Mouse (Mus musculus) spleen, adult 2 months (tissue): ENCODE measurements around the gene Fbxl5. TPM values are rescaled to one million over a fixed set of nuclear protein-coding genes. Genes with fewer than 3 reads are reported as not detected.
A peak's percentile ranks its signal among the peaks of the same experiment; 100 is the strongest.

Source experiments
- DNase-seq, 2 experiments: peaks; one replicate each; pipeline versions ENCODE4 v3.0.0 to v3.0.0-alpha.2; 2012 to 2021; ENCODE audit warnings: low spot score in 2 of 2, low read depth in 1 of 2
- H3K27ac ChIP-seq: fragments of 200-500 bp; 2 replicates; pipeline ENCODE4 v1.5.1; 2012; ENCODE audit warnings: low read length, inconsistent platforms; ENCODE audit not compliant: insufficient read depth
- H3K27me3 ChIP-seq: fragments of 200-500 bp; 2 replicates; pipeline ENCODE4 v1.6.1; 2012; ENCODE audit warnings: mild to moderate bottlenecking, moderate library complexity, low read length, inconsistent platforms; ENCODE audit not compliant: control insufficient read depth, insufficient read depth
- H3K36me3 ChIP-seq: fragments of 200-500 bp; 2 replicates; pipeline ENCODE4 v1.6.1; 2012; ENCODE audit warnings: mild to moderate bottlenecking, low read length, inconsistent platforms; ENCODE audit not compliant: control insufficient read depth, insufficient read depth
- H3K4me1 ChIP-seq: fragments of 200-500 bp; 2 replicates; pipeline ENCODE4 v1.6.1; 2011; ENCODE audit warnings: inconsistent platforms; ENCODE audit not compliant: control insufficient read depth, insufficient read depth, insufficient read length
- H3K4me3 ChIP-seq: fragments of 200-500 bp; 2 replicates; pipeline ENCODE4 v1.5.1; 2011; ENCODE audit warnings: mild to moderate bottlenecking, inconsistent platforms; ENCODE audit not compliant: insufficient read depth, insufficient read length; ENCODE audit errors: extremely low read depth
- CTCF ChIP-seq: fragments of 200-500 bp; IDR thresholded peaks from 2 replicates; pipeline ENCODE4 v1.5.1; 2011; ENCODE audit warnings: mild to moderate bottlenecking, inconsistent platforms; ENCODE audit not compliant: insufficient read depth, insufficient read length, insufficient replicate concordance; ENCODE audit errors: extremely low read depth
- POLR2A ChIP-seq: fragments of 200-500 bp; IDR thresholded peaks from 2 replicates; pipeline ENCODE4 v1.6.1; 2011; ENCODE audit warnings: low read depth, low read length, inconsistent platforms
- WGBS: fragments of 180-500 bp; shearing (Covaris S2); methylation state at CpG from one replicate; pipeline ENCODE4 v1.1.7; 2018; 5-methylcytosine and 5-hydroxymethylcytosine counted together
- polyA plus RNA-seq: library from polyadenylated mRNA; depleted of rRNA; stranded (reverse); fragments of >200 nt; gene quantifications from 2 replicates; pipeline ENCODE4 v1.2.3, GENCODE M21; 2012

The Fbxl5 gene
- polyA plus RNA-seq, 1 experiment = 13.9 TPM

GRCm38 (mm10) chr5:43837372-43837771 lies 15.9 kb upstream of the Fbxl5 start:
- H3K36me3 ChIP-seq = no peaks in the 10 kb centered on the region
- H3K4me1 ChIP-seq = no peaks in the 10 kb centered on the region; the same call in 1 of the 2 replicates
- no peak for TF ChIP-seq POLR2A
- TF ChIP-seq CTCF = peak; percentile 39; the same call in 1 of the 2 replicates
- H3K27me3 ChIP-seq = no peaks in the 10 kb centered on the region
- peak in 1 of 2 experiments; percentile 53 for DNase-seq
- no peak overlapping the region for H3K4me3 ChIP-seq
- H3K27ac ChIP-seq = no peak overlapping the region
- WGBS = 31% methylated on average over 5 of the region's 5 CpGs

- no peaks in the 10 kb centered on the region for H3K36me3 ChIP-seq
- TF ChIP-seq POLR2A (no peak), CTCF (no peak)
- H3K4me1 ChIP-seq = no peaks in the 10 kb centered on the region; the same call in 1 of the 2 replicates
- H3K4me3 ChIP-seq = no peak overlapping the region
- DNase-seq = no peak
- H3K27ac ChIP-seq = no peak overlapping the region
- 87% methylated on average over 7 of the region's 7 CpGs for WGBS
- no peaks in the 10 kb centered on the region for H3K27me3 ChIP-seq
Measured at GRCm38 (mm10) chr5:43836590-43836989, 15.2 kb upstream of the Fbxl5 start.

- Histone ChIP-seq H3K4me1 (peaks cover 4% of the 10 kb centered on the region; the same call in 1 of the 2 replicates), H3K27me3 (no peaks in the 10 kb centered on the region), H3K27ac (no peak overlapping the region), H3K4me3 (no peak overlapping the region), H3K36me3 (no peaks in the 10 kb centered on the region)
- TF ChIP-seq POLR2A = no peak
- no peak for TF ChIP-seq CTCF
- DNase-seq = no peak
- WGBS = 78% methylated on average over 9 of the region's 9 CpGs
Measured at GRCm38 (mm10) chr5:43827366-43827765, 5.9 kb upstream of the Fbxl5 start.

GRCm38 (mm10) chr5:43826883-43827282 lies 5.4 kb upstream of the Fbxl5 start:
- H3K27ac ChIP-seq = no peak overlapping the region
- peaks cover 4% of the 10 kb centered on the region; the same call in 1 of the 2 replicates for H3K4me1 ChIP-seq
- TF ChIP-seq CTCF (no peak), POLR2A (no peak)
- H3K36me3 ChIP-seq = no peaks in the 10 kb centered on the region
- no peaks in the 10 kb centered on the region for H3K27me3 ChIP-seq
- no peak for DNase-seq
- 80% methylated on average over 2 of the region's 2 CpGs for WGBS
- H3K4me3 ChIP-seq = no peak overlapping the region

GRCm38 (mm10) chr5:43824580-43824979 lies 3.1 kb upstream of the Fbxl5 start:
- peaks cover 5% of the 10 kb centered on the region; the same call in 1 of the 2 replicates for H3K4me1 ChIP-seq
- H3K36me3 ChIP-seq = no peaks in the 10 kb centered on the region
- 22% methylated on average over 3 of the region's 3 CpGs for WGBS
- no peak overlapping the region for H3K4me3 ChIP-seq
- no peaks in the 10 kb centered on the region for H3K27me3 ChIP-seq
- no peak; the same call in 1 of the 2 replicates for TF ChIP-seq POLR2A
- no peak for TF ChIP-seq CTCF
- peak; percentile 67 to 77 for DNase-seq
- H3K27ac ChIP-seq = 0 out of 2 replicates have a peak overlapping the region, but pooled peaks have one; percentile 34

- no peak overlapping the region; the same call in 1 of the 2 replicates for H3K27ac ChIP-seq
- DNase-seq = no peak
Measured at GRCm38 (mm10) chr5:43822824-43823223, 1.4 kb upstream of the Fbxl5 start.

GRCm38 (mm10) chr5:43822199-43822598 lies 761 bp upstream of the Fbxl5 start:
- WGBS = 91% methylated on average over 8 of the region's 8 CpGs

More at GRCm38 (mm10) chr5:43822824-43823223, 1.4 kb upstream of the Fbxl5 start:
- 54% methylated on average over 3 of the region's 3 CpGs for WGBS
- no peaks in the 10 kb centered on the region for H3K36me3 ChIP-seq
- TF ChIP-seq POLR2A (no peak), CTCF (no peak)
- H3K4me3 ChIP-seq = no peak overlapping the region
- peaks cover 14% of the 10 kb centered on the region; the same call in 1 of the 2 replicates for H3K4me1 ChIP-seq
- no peaks in the 10 kb centered on the region for H3K27me3 ChIP-seq

More at GRCm38 (mm10) chr5:43822199-43822598, 761 bp upstream of the Fbxl5 start:
- H3K4me1 ChIP-seq = peaks cover 14% of the 10 kb centered on the region; the same call in 1 of the 2 replicates
- no peak for DNase-seq
- H3K4me3 ChIP-seq = no peak overlapping the region
- H3K27ac ChIP-seq = no peak overlapping the region
- H3K36me3 ChIP-seq = no peaks in the 10 kb centered on the region
- H3K27me3 ChIP-seq = no peaks in the 10 kb centered on the region
- no peak for TF ChIP-seq CTCF
- TF ChIP-seq POLR2A = no peak
